Mouse (Mus musculus) embryo, embryonic 11 days (tissue): ENCODE measurements around the gene Qrsl1.
"Not testable (repeated sequence)": the region's sequence is repeated elsewhere in the genome, so short reads cannot be mapped to it uniquely, and the experiment has no call there.

Experiments
- DNase-seq: peaks from one replicate; pipeline ENCODE4 v3.0.0-alpha.2; 2015

Qrsl1 gene

GRCm38 (mm10) chr10:43901578-43902194 is at the start of gene Qrsl1, which contains the start of gene Rtn4ip1:
Qrsl1 (minus strand) TSS chr10:43901745.
Rtn4ip1 (plus strand) TSS chr10:43901807.
- DNase-seq: peak; percentile 96

GRCm38 (mm10) chr10:43945435-43945834 is 43.9 kb upstream of the Qrsl1 start:
- no peak for DNase-seq

DNA sequence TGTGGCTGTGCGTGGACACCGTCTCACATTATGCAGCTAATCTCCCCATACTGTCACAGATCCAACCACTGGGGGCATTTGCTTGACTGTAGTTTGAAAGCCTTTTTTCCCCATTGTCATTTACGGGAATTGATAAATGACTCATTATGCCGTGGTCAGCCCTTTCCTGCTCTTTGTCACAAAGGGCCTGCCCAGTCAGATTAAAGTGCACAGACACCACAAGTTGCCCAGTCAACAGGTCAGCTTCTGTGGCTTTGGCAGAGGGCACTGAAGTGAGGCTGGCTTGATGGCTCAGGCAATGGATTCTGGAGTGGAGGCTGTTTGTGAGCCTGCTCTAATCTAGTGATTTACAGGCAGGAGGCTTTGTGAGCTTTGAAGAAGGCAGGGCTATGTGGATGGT is 42.2 kb upstream of the Qrsl1 start:
- DNase-seq: no peak

DNA sequence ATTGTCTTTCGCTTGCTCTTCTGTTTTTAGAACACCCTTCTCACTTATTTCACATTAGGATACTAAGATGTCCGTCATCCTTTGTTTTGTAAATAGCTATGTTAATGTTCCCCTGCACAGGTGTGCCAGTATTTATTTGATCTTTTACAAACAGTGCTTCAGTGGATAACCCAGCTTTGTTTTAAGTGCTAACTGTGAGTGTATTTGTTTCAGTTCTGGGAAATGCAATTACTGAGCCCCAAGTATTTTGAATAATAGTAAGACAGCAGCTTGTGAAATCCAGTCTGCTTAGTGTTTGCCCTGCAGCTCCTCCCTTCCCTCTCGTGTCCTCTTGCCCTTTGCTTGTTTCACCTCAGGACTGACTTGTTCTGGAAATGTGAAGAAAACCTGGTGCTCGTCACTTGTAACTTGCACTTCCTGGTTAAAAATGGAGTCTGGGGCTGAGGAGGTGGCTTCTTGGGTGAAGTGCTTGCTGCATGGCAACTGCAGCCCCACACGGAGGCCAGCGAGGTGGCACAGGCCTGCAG is 37.7 kb upstream of the Qrsl1 start:
- no peak for DNase-seq

DNA sequence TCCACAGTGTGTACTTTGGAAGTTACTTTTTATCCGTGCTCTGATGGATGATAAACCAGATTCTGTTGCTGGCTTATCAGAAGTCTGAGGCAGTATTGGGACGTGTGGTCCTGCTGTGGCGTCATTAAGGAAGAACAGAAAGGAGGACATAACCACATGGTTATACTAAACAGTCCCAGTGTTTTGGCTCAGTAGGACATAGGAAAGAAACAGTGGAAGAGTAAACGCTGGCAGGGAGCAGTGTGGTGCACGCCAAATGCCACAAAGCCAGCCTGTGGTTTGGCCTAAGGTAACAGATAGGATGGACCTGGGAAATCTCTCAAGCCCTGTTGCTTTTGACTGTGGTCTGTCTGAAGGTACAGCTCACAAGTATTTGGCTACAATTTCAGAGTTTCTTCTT is 27.1 kb upstream of the Qrsl1 start:
- no peak for DNase-seq

DNA sequence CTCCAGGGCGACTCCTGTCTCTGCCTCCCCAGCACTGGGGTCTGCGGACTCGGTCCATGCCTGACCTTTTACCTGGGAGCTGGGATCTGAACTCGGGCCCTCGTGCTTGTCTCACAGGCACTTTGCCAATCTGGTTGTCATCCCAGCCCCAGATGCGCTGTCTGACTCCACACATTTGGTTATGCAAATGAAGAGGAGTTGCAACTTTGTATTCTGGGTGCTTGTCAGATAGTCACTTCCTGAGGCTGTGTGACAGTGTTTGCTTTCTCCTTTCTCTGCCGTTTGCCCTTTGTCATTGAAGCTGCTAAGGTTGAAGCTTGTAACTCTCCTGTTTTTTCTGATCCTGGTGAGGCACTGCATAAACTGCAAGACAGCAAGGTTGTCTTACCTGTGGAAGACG is 26.2 kb upstream of the Qrsl1 start:
- no peak for DNase-seq

DNA sequence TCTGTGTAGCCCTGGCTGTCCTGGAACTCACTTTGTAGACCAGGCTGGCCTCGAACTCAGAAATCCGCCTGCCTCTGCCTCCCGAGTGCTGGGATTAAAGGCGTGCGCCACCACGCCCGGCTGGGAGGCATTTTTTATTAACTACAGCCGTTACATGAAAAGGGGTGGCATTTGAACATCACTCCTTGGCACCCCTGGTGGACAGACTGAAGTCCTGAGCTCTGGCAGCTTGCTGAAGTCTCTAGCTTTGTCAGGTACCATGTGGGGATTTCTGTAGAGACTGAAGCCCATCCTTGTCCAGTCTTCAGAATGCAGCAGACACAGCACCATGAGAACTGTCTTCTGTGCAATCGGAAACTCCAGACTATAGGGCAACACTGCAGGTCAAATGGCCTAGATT is 24.2 kb upstream of the Qrsl1 start:
- not testable (repeated sequence) for DNase-seq

- DNase-seq: no peak
Measured at GRCm38 (mm10) chr10:43923096-43923495, 21.6 kb upstream of the Qrsl1 start.

- peak; percentile 85 for DNase-seq
Measured at GRCm38 (mm10) chr10:43918696-43919608, 17.4 kb upstream of the Qrsl1 start.

DNA sequence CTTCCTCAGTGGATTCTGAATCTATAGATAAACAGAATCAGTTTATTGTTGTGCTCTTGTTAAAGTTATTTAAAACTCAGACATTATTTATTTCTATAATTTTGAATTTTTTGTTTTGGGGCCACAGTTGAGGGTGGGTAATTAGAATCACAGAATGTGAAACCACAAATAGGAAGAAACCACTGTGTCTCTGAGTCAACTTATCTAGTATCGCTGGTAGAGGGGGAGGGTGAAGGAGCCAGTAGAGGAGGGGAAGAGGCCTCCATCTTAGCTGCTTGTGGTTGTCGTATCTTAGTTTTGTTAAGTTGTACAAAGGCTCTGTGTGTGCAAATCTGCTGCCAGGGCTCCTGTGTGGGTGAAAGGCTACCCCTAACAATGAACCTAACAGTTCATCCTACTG is 15.2 kb upstream of the Qrsl1 start:
- no peak for DNase-seq

DNA sequence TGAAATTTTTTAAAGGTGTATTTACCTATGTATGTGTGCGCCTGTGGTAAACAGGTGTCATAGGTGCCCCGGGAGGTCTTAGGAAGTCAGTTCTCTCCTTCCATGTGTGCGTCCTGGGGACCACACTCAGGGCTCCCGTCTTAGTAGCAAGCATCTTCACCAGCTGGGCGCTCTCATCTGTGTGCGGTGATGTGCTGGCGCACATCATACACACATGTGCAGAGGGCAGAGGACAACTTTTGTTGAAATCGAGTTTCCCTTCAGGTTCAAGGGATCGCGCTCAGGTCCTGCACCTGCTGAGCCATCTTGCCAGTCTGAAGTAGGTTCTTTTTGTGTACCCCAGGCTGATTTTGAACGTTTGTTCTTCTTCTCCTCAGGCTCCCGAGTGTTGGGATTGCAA is 14.6 kb upstream of the Qrsl1 start:
- no peak for DNase-seq

- no peak for DNase-seq
Measured at GRCm38 (mm10) chr10:43912236-43912635, 10.7 kb upstream of the Qrsl1 start.

- DNase-seq: no peak
Measured at GRCm38 (mm10) chr10:43910873-43911142, 9.3 kb upstream of the Qrsl1 start.

- DNase-seq: no peak
Measured at GRCm38 (mm10) chr10:43910032-43910872, 8.7 kb upstream of the Qrsl1 start.

DNA sequence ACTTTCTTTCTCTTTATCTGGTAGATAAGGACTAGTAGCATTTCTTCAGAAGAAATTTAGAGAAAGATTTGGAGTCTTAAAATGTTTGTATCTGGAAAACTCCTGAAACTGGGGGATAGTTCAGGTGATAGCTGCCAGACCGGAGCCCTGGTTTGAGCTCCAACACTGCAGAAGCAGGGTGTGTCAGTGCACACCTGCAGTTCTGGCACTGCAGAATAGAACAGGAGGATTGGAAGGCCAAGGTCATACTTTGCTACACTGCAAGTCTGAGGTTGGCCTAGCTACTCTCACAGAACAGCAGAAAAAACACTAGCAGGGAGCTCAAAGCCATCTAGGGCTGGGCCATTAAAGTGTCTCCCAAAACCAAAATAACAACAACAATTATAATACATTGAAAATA is 3.0 kb upstream of the Qrsl1 start:
- no peak for DNase-seq

GRCm38 (mm10) chr10:43900883-43901570 is 518 bp downstream of the Qrsl1 start:
- no peak for DNase-seq

- no peak for DNase-seq
Measured at GRCm38 (mm10) chr10:43898276-43898675, 3.3 kb downstream of the Qrsl1 start.

DNA sequence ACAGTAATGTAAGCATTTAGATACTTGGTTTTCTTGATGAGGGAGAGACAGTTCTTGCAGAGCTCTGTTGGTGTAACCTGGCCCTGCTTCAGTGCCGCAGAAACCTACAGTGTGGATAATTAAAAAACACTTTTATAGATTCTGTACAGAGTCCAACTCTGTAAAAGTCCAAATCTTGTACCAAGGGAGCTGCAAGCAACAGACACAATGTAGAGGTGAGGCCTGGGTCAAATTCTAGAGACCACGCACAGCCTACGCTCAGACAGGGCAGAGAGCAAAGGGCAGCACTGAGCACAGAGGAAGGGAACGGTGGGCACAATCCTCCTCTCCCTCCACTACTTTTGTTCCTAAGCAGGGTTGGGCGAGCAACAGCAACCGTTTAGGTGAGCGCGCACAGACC is 5.5 kb downstream of the Qrsl1 start:
- no peak for DNase-seq

DNA sequence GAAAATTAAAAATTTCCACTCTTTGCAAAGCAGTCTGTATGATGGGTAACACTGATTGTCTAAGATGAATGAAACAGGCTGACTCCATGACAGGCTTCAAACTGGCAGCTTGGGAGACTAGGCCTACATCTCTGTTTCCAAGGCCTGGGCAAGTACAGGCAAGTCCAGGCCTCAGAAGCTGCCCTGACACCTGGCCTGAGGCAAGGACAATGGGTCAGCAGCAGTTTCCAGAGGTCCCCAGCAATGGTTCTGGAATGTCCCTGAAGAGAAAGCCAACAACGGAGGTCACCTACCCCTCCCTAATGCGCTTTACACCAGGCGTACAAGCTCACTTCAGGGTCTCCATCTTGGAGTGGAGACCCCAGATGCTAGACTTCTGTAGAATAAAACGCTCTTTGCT is 8.6 kb downstream of the Qrsl1 start:
- no peak for DNase-seq

GRCm38 (mm10) chr10:43888976-43889375 is 12.6 kb downstream of the Qrsl1 start:
- DNase-seq: no peak

DNA sequence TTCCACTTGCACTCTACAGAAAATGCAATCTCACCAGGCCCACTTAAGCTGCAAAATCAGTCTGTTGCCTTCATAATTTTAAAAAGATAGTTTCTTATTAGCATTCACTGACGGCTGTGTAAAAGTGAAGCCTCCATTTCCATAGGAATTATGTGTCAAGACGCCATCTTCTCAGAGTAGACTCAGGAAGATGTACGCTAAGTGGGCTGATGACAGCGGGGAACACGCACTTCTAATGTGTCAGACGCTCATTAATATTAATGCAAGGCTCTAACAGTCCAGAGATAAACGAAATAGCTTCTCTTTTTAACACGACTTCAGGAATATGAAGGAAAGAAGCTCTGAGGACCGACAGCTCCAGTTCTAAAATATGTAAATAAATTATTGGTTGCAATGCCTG is 13.9 kb downstream of the Qrsl1 start:
- DNase-seq: no peak

- DNase-seq: no peak
Measured at GRCm38 (mm10) chr10:43871458-43871857, 30.1 kb downstream of the Qrsl1 start.

GRCm38 (mm10) chr10:43870752-43871151 is 30.8 kb downstream of the Qrsl1 start:
- DNase-seq: peak; percentile 51
